30 mouse cellular contexts compared by ENCODE assay signal in the genomic region with DNA sequence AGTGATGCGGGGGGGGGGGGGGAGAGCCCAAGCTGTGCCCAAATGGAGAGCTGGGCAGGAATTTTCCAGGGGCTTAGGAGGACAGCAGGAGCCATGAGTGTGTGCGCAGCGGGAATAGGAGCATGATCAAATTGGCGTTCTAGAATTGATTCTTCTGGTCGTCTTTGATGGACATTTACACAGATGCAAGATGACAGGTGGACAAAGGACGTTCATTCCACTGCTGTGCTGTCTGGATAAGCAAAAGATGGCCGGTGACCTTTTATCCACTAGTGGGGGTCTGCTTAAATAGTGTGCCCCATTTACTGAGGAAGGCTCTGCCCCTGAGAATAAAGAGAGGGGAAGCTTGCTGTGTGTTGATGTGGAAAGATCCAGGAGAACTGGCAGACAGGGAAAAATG. TPM values are rescaled to one million over a fixed set of nuclear protein-coding genes. Genes with fewer than 3 reads are reported as not detected.
DNase-seq lines count a peak whose midpoint lies in the region; ATAC-seq lines count a peak whose summit lies in the region.
"Had no signal": no experiment of that assay in that cellular context is flagged by ENCODE, and none has a peak within 500 bp of the region (broad histone marks: within the 10 kb centered on the region; RNA-seq: fewer than 3 reads in every experiment).

No protein-coding gene starts in this region.

- DNase-seq in embryo, embryonic 10.5 days (ENCODE audit: low spot score), result peak; percentile 53
- no peak for DNase-seq in embryo, embryonic 11 days
- peak; percentile 13 for DNase-seq in left cerebral cortex, postnatal 4 days
- no peak for DNase-seq in left cerebral cortex, postnatal 10 days (ENCODE audit: extremely low spot score in 1 of 2, low spot score in 2 of 2)
- DNase-seq in retina, postnatal 1 day, result peak; percentile 94
- DNase-seq in ovary, postnatal 10 days (ENCODE audit: low spot score), result no peak
- DNase-seq in left cerebral cortex, adult 11 months (ENCODE audit: low spot score), result no peak
- DNase-seq: adrenal gland, postnatal 36 days; cerebellum, adult 11 months; cerebellum, postnatal 36 days; gastrocnemius, postnatal 14 days; heart, adult 11 months; heart, postnatal 10 days; kidney, adult 9 months; kidney, postnatal 14 days; layer of hippocampus, postnatal 36 days; lung, embryonic 14.5 days; thymus, adult 2 months had no signal

- no peak overlapping the region for H3K4me3 ChIP-seq in midbrain, embryonic 13.5 days (replicated peaks)
- H3K4me3 ChIP-seq: embryonic facial prominence, embryonic 13.5 days; heart, embryonic 12.5 days; hindbrain, embryonic 15.5 days; limb, embryonic 15.5 days; megakaryocyte, embryonic 14.5 days; neural tube, embryonic 13.5 days had no signal

- no peak overlapping the region for H3K27ac ChIP-seq in midbrain, embryonic 13.5 days
- H3K27ac ChIP-seq: embryonic facial prominence, embryonic 13.5 days; hindbrain, embryonic 15.5 days; limb, embryonic 15.5 days; liver, embryonic 14.5 days; neural tube, embryonic 13.5 days; stomach, postnatal 0 days had no signal

- peaks cover 10% of the 10 kb centered on the region for H3K4me1 ChIP-seq in midbrain, embryonic 13.5 days (replicated peaks)
- H3K4me1 ChIP-seq: embryonic facial prominence, embryonic 13.5 days; heart, embryonic 12.5 days; hindbrain, embryonic 15.5 days; megakaryocyte, embryonic 14.5 days; neural tube, embryonic 13.5 days had no signal

- intact Hi-C loops in left cerebral cortex, postnatal 4 days (cut with DNase I), result no loop called here
- intact Hi-C loops in left cerebral cortex, postnatal 10 days (cut with DNase I), result no loop called here

- peaks cover 9% of the 10 kb centered on the region for H3K27me3 ChIP-seq in midbrain, embryonic 13.5 days
- H3K27me3 ChIP-seq: embryonic facial prominence, embryonic 13.5 days; heart, embryonic 12.5 days; hindbrain, embryonic 15.5 days; limb, embryonic 15.5 days; neural tube, embryonic 13.5 days; Patski had no signal

- no peak overlapping the region for H3K4me2 ChIP-seq in midbrain, embryonic 13.5 days (replicated peaks)
- H3K4me2 ChIP-seq: embryonic facial prominence, embryonic 13.5 days; heart, embryonic 12.5 days; hindbrain, embryonic 15.5 days; limb, embryonic 15.5 days; lung, embryonic 14.5 days; neural tube, embryonic 13.5 days had no signal

- WGBS in midbrain, embryonic 13.5 days, result 13% methylated on average over 7 of the region's 7 CpGs

- no peaks in the 10 kb centered on the region for H3K9me3 ChIP-seq in midbrain, embryonic 13.5 days
- H3K9me3 ChIP-seq: embryonic facial prominence, embryonic 13.5 days; heart, embryonic 12.5 days; hindbrain, embryonic 15.5 days; limb, embryonic 15.5 days; megakaryocyte, embryonic 14.5 days; neural tube, embryonic 13.5 days had no signal

- ATAC-seq in midbrain, embryonic 13.5 days, result peak; percentile 87
- ATAC-seq: forebrain, embryonic 14.5 days; intestine, embryonic 16.5 days; Patski had no signal

- no peak overlapping the region for H3K9ac ChIP-seq in midbrain, embryonic 13.5 days (replicated peaks)
- H3K9ac ChIP-seq: embryonic facial prominence, embryonic 13.5 days; heart, embryonic 12.5 days; hindbrain, embryonic 15.5 days; limb, embryonic 15.5 days; liver, embryonic 14.5 days; lung, embryonic 14.5 days; neural tube, embryonic 13.5 days had no signal

- no peaks in the 10 kb centered on the region for H3K36me3 ChIP-seq in midbrain, embryonic 13.5 days
- H3K36me3 ChIP-seq: embryonic facial prominence, embryonic 13.5 days; heart, embryonic 12.5 days; hindbrain, embryonic 15.5 days; limb, embryonic 15.5 days; neural tube, embryonic 13.5 days had no signal

RNA-seq across cellular contexts. Expression of gene Gm10073, which starts 4.3 kb away (rescaled TPM):
- total RNA-seq in left cerebral cortex, postnatal 4 days (2021), result 100 to 1,000 TPM; 117 to 133 TPM
- total RNA-seq in left cerebral cortex, postnatal 10 days (2021), result 100 to 1,000 TPM; 115 to 119 TPM
- 7.6 and 9.2 TPM in 2 replicates for polyA plus RNA-seq in midbrain, embryonic 13.5 days (2015; fragmentation: Nextera tagmentation; extraction: Ambion mirVana)

RNA-seq across cellular contexts. Expression of gene Cdh1, which starts 34.1 kb away (rescaled TPM):
- total RNA-seq in left cerebral cortex, postnatal 4 days (2021), result 1 to 10 TPM; 4.1 to 4.2 TPM
- 1 to 10 TPM; 2.6 to 3.1 TPM for total RNA-seq in left cerebral cortex, postnatal 10 days (2021)
- 3.3 and 4.0 TPM in 2 replicates for polyA plus RNA-seq in midbrain, embryonic 13.5 days (2015; fragmentation: Nextera tagmentation; extraction: Ambion mirVana)
- total RNA-seq: adrenal gland, postnatal 36 days had no signal

RNA-seq across cellular contexts. Expression of gene Cdh3, which starts 58.3 kb away (rescaled TPM):
- under 1 TPM; 0.28 to 0.46 TPM for total RNA-seq in left cerebral cortex, postnatal 4 days (2021)
- total RNA-seq in left cerebral cortex, postnatal 10 days (2021), result under 1 TPM; 0.34 to 0.47 TPM
- polyA plus RNA-seq in midbrain, embryonic 13.5 days (2015; fragmentation: Nextera tagmentation; extraction: Ambion mirVana), result 0.28 and 0.46 TPM in 2 replicates

Comparison
In these comparisons a context has a peak if more than half of its experiments do, and no peak if none do; other contexts are left out.
1. DNase-seq: peak in embryo, embryonic 10.5 days (single experiment), left cerebral cortex, postnatal 4 days (single experiment) and retina, postnatal 1 day (single experiment); none in embryo, embryonic 11 days (single experiment), left cerebral cortex, postnatal 10 days (0 of 2), ovary, postnatal 10 days (single experiment) and left cerebral cortex, adult 11 months (single experiment).